Mouse (Mus musculus): ENCODE measurements around the gene Grin2d. TPM values are rescaled to one million over a fixed set of nuclear protein-coding genes. Genes with fewer than 3 reads are reported as not detected.

The Grin2d gene
- polyA plus RNA-seq, 1 experiment, result 0.43 TPM

DNA sequence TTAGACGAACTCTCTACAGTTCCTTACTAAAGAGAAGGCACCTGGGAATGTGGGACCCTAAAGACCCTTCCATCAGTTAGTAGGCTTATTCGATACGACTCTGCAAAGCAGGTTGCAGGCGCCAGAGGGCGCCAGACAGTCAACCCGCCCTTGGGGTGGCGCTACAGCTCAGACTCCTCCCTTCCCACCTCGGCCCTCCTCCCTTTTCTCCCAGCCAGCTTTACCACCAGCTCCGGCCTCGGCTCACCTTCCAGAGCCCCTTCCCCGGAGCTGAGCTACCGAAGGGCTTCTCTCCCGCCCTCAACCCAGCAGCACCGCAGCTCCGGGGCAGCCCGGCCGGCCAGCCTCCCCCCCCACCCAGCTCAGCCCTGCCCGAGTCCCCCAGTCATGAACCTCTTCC, 5.6 kb downstream of the Grin2d start, which contains the start of gene Kdelr1:
TSS of gene Kdelr1 (plus strand) at position 149 of the 400 bp plus-strand sequence.
- peak; percentile 95 for TF ChIP-seq CTCF (IDR thresholded peaks at IDR 0.05; ENCODE audit: low read depth, low read length)
- TF ChIP-seq EP300 (IDR thresholded peaks at IDR 0.05; ENCODE audit: insufficient read depth, low read depth, low read length), result no peak
- peak; percentile 48 for TF ChIP-seq POLR2A (IDR thresholded peaks at IDR 0.05; ENCODE audit: insufficient read depth, low read length)
- no peaks in the 10 kb centered on the region for H3K4me1 ChIP-seq (ENCODE audit: control insufficient read depth, insufficient read depth, low read length)
- no peaks in the 10 kb centered on the region for H3K27me3 ChIP-seq (ENCODE audit: control insufficient read depth, insufficient read depth, low read length, poor library complexity, severe bottlenecking)
- H3K36me3 ChIP-seq (ENCODE audit: control insufficient read depth, insufficient read depth, low read length, poor library complexity, severe bottlenecking), result peaks cover 14% of the 10 kb centered on the region
- 0 out of 2 replicates have a peak within 1 kb of the TSS, but pooled peaks have one; percentile 34 for H3K27ac ChIP-seq (ENCODE audit: insufficient read depth, low read length)
- H3K9me3 ChIP-seq (replicated peaks; ENCODE audit: control insufficient read depth, insufficient read depth, low read length, poor library complexity, severe bottlenecking), result no peaks in the 10 kb centered on the region
- peak within 1 kb of the TSS; percentile 94 for H3K9ac ChIP-seq (ENCODE audit: low read depth, poor library complexity, severe bottlenecking)
- peak within 1 kb of the TSS; percentile 94 for H3K4me3 ChIP-seq (ENCODE audit: low read depth, low read length)

DNA sequence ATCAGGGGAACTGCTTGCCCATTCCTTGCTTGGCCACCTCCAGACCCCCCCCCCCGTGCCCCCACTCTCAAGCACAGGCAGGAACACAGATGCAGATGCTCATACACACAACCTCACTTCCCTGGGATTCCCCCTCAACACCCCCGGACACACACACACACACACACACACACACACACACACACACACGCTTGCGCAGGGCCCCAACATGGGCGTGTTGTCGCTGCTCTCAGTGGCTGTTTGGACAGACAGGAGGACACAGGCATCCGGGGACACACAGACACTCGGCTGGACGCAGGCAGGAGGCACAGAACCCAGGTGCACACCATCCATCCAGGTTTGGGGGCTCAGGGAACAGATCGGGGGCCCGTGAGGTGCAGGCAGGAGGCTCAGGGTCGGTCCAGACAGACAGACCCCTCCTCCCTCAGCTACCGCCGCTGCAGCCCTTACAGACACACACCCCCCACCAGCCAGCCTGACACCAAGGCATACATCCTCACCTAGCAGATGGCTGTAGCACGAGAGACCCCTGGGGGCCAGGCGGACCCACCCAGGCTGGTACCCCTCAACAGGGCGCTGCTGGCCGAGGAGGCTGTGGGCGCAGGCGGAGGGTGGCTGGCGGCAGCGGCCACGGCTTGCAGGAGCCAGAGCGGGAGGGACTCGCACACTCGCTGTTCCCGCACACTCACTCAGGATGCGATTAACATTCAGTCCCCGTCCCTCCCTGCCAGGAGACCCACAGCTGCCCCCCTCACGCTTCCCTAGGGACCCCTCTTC, 7.7 kb downstream of the Grin2d start:
- Histone ChIP-seq H3K27me3 (ENCODE audit: control insufficient read depth, insufficient read depth, low read length, poor library complexity, severe bottlenecking) (no peaks in the 10 kb centered on the region), H3K4me3 (ENCODE audit: low read depth, low read length) (peak overlapping the region; percentile 51), H3K9me3 (replicated peaks; ENCODE audit: control insufficient read depth, insufficient read depth, low read length, poor library complexity, severe bottlenecking) (no peaks in the 10 kb centered on the region), H3K36me3 (ENCODE audit: control insufficient read depth, insufficient read depth, low read length, poor library complexity, severe bottlenecking) (no peaks in the 10 kb centered on the region; the same call in 1 of the 2 replicates), H3K9ac (ENCODE audit: low read depth, poor library complexity, severe bottlenecking) (peak overlapping the region; percentile 17; the same call in 1 of the 2 replicates), H3K4me1 (ENCODE audit: control insufficient read depth, insufficient read depth, low read length) (peaks cover 5% of the 10 kb centered on the region), H3K27ac (ENCODE audit: insufficient read depth, low read length) (no peak overlapping the region)
- no peak for TF ChIP-seq EP300 (IDR thresholded peaks at IDR 0.05; ENCODE audit: insufficient read depth, low read depth, low read length)
- no peak for TF ChIP-seq CTCF (IDR thresholded peaks at IDR 0.05; ENCODE audit: low read depth, low read length)
- TF ChIP-seq POLR2A (IDR thresholded peaks at IDR 0.05; ENCODE audit: insufficient read depth, low read length), result no peak

DNA sequence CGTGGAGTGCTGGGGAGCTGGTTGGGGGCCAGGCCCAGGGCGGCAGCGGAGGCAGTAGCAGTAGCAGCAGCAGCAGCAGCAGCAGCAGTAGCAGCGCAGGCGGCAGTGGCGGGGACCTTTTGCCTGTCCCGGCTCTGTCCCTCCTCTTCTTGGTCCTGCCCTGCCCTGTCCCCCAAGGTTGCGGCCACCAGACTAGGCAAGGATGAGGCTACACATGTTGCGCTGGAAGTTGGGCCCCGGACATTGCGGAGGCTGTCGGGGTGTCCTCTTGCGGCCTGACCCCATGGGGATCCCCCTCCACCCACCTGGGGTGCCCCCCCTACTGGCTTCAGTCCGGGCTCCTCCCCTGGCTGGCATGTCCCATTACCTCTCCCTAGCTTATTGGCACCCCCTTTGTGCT, 8.4 kb downstream of the Grin2d start:
- TF ChIP-seq CTCF (IDR thresholded peaks at IDR 0.05; ENCODE audit: low read depth, low read length), result no peak
- TF ChIP-seq POLR2A (IDR thresholded peaks at IDR 0.05; ENCODE audit: insufficient read depth, low read length), result no peak
- TF ChIP-seq EP300 (IDR thresholded peaks at IDR 0.05; ENCODE audit: insufficient read depth, low read depth, low read length), result no peak
- H3K27ac ChIP-seq (ENCODE audit: insufficient read depth, low read length), result no peak overlapping the region
- no peaks in the 10 kb centered on the region for H3K9me3 ChIP-seq (replicated peaks; ENCODE audit: control insufficient read depth, insufficient read depth, low read length, poor library complexity, severe bottlenecking)
- H3K36me3 ChIP-seq (ENCODE audit: control insufficient read depth, insufficient read depth, low read length, poor library complexity, severe bottlenecking), result no peaks in the 10 kb centered on the region
- no peak overlapping the region for H3K9ac ChIP-seq (ENCODE audit: low read depth, poor library complexity, severe bottlenecking)
- H3K27me3 ChIP-seq (ENCODE audit: control insufficient read depth, insufficient read depth, low read length, poor library complexity, severe bottlenecking), result no peaks in the 10 kb centered on the region
- peaks cover 5% of the 10 kb centered on the region for H3K4me1 ChIP-seq (ENCODE audit: control insufficient read depth, insufficient read depth, low read length)
- no peak overlapping the region for H3K4me3 ChIP-seq (ENCODE audit: low read depth, low read length)

- H3K36me3 ChIP-seq (ENCODE audit: control insufficient read depth, insufficient read depth, low read length, poor library complexity, severe bottlenecking), result no peaks in the 10 kb centered on the region
- H3K27ac ChIP-seq (ENCODE audit: insufficient read depth, low read length), result no peak overlapping the region
- peaks cover 5% of the 10 kb centered on the region for H3K4me1 ChIP-seq (ENCODE audit: control insufficient read depth, insufficient read depth, low read length)
- H3K4me3 ChIP-seq (ENCODE audit: low read depth, low read length), result no peak overlapping the region
- H3K9me3 ChIP-seq (replicated peaks; ENCODE audit: control insufficient read depth, insufficient read depth, low read length, poor library complexity, severe bottlenecking), result no peaks in the 10 kb centered on the region
- TF ChIP-seq POLR2A (IDR thresholded peaks at IDR 0.05; ENCODE audit: insufficient read depth, low read length) (no peak), CTCF (IDR thresholded peaks at IDR 0.05; ENCODE audit: low read depth, low read length) (no peak), EP300 (IDR thresholded peaks at IDR 0.05; ENCODE audit: insufficient read depth, low read depth, low read length) (no peak)
- no peaks in the 10 kb centered on the region for H3K27me3 ChIP-seq (ENCODE audit: control insufficient read depth, insufficient read depth, low read length, poor library complexity, severe bottlenecking)
- no peak overlapping the region for H3K9ac ChIP-seq (ENCODE audit: low read depth, poor library complexity, severe bottlenecking)
These were observed 9.0 kb downstream of the Grin2d start for GRCm38 (mm10) chr7:45869107-45869670.

DNA sequence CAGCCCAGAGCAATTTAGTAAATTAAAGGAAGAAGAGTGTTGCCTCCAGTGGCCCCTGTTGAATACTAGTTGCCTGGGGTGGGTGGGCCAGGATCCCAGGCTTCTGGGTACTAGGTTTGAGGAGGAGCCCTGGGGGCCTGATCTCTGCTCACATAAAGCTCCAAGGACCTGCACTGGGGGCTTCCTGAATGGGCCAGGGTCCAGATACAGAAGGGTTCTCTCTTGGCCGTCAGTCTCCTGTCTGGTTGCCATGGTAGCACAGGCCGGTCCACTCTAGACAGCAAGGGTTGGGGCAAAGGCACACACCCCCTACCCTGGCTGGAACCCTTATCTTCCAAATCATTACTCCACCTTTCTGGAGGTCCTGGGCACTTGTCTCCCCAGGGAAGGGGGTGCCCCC, 10.3 kb downstream of the Grin2d start:
- H3K27ac ChIP-seq (ENCODE audit: insufficient read depth, low read length), result no peak overlapping the region
- no peak overlapping the region for H3K4me3 ChIP-seq (ENCODE audit: low read depth, low read length)
- no peak overlapping the region for H3K9ac ChIP-seq (ENCODE audit: low read depth, poor library complexity, severe bottlenecking)
- peaks cover 5% of the 10 kb centered on the region for H3K4me1 ChIP-seq (ENCODE audit: control insufficient read depth, insufficient read depth, low read length)
- H3K27me3 ChIP-seq (ENCODE audit: control insufficient read depth, insufficient read depth, low read length, poor library complexity, severe bottlenecking), result no peaks in the 10 kb centered on the region
- no peaks in the 10 kb centered on the region for H3K36me3 ChIP-seq (ENCODE audit: control insufficient read depth, insufficient read depth, low read length, poor library complexity, severe bottlenecking)
- no peaks in the 10 kb centered on the region for H3K9me3 ChIP-seq (replicated peaks; ENCODE audit: control insufficient read depth, insufficient read depth, low read length, poor library complexity, severe bottlenecking)
- TF ChIP-seq EP300 (IDR thresholded peaks at IDR 0.05; ENCODE audit: insufficient read depth, low read depth, low read length) (no peak), POLR2A (IDR thresholded peaks at IDR 0.05; ENCODE audit: insufficient read depth, low read length) (no peak), CTCF (IDR thresholded peaks at IDR 0.05; ENCODE audit: low read depth, low read length) (no peak)
